Mouse (Mus musculus) limb, embryonic 13.5 days (tissue): ENCODE data around the gene Gm37240. TPM values are rescaled to one million over a fixed set of nuclear protein-coding genes. Genes with fewer than 3 reads are reported as not detected.

ENCODE experiments used
- ATAC-seq: fragments of 200-750 bp; cut with Nextera tagmentation; 2 replicates; pipeline ENCODE4 v1.8.0; 2017; ENCODE audit warnings: low read depth, moderate number of reproducible peaks, moderate TSS enrichment; ENCODE audit not compliant: low FRiP score
- H3K27ac ChIP-seq: fragments of 300-500 bp; sonication (generic); 2 replicates; pipeline ENCODE4 v1.5.1; 2015; ENCODE audit warnings: inconsistent platforms, mild to moderate bottlenecking, moderate library complexity
- H3K27me3 ChIP-seq: fragments of 300-500 bp; sonication (generic); 2 replicates; pipeline ENCODE4 v1.6.1; 2015; ENCODE audit warnings: mild to moderate bottlenecking, inconsistent platforms
- H3K36me3 ChIP-seq: fragments of 300-500 bp; sonication (generic); 2 replicates; pipeline ENCODE4 v1.6.1; 2015; ENCODE audit warnings: inconsistent platforms, mild to moderate bottlenecking, moderate library complexity
- H3K4me1 ChIP-seq: fragments of 300-500 bp; sonication (generic); 2 replicates; pipeline ENCODE4 v1.6.1; 2015; ENCODE audit warnings: inconsistent platforms
- H3K4me2 ChIP-seq: fragments of 300-500 bp; sonication (generic); replicated peaks from 2 replicates; pipeline ENCODE4 v1.6.1; 2015; ENCODE audit warnings: inconsistent platforms, mild to moderate bottlenecking, moderate library complexity
- H3K4me3 ChIP-seq: fragments of 300-500 bp; sonication (generic); 2 replicates; pipeline ENCODE4 v1.5.1; 2015; ENCODE audit warnings: moderate library complexity, mild to moderate bottlenecking, inconsistent platforms
- H3K9ac ChIP-seq: fragments of 300-500 bp; sonication (generic); 2 replicates; pipeline ENCODE4 v1.6.1; 2015; ENCODE audit warnings: mild to moderate bottlenecking, inconsistent platforms
- H3K9me3 ChIP-seq: fragments of 300-500 bp; sonication (generic); 2 replicates; pipeline ENCODE4 v1.6.1; 2016; ENCODE audit warnings: inconsistent platforms
- WGBS: fragments of 180-500 bp; shearing (Covaris S2); methylation state at CpG from one replicate; pipeline ENCODE4 v1.1.7; 2015; 5-methylcytosine and 5-hydroxymethylcytosine counted together
- polyA plus RNA-seq: library from polyadenylated mRNA; unstranded; fragments of >200 nt; fragmentation: Nextera tagmentation; extraction: Ambion mirVana; gene quantifications from 2 replicates; pipeline ENCODE4 v1.2.1, GENCODE M21; 2015

Gene Gm37240
- polyA plus RNA-seq, 1 experiment from 2014 or later: 6.1 TPM

- no peaks in the 10 kb centered on the region for H3K9me3 ChIP-seq
- no peak for ATAC-seq
- no peak overlapping the region for H3K4me2 ChIP-seq
- 0 out of 2 replicates have a peak, but pooled peaks cover 12% of the 10 kb centered on the region for H3K4me1 ChIP-seq
- H3K27ac ChIP-seq: no peak overlapping the region
- peaks cover 55% of the 10 kb centered on the region for H3K27me3 ChIP-seq
- WGBS: 53% methylated on average over 4 of the region's 4 CpGs
- no peaks in the 10 kb centered on the region for H3K36me3 ChIP-seq
- no peak overlapping the region for H3K4me3 ChIP-seq
- no peak overlapping the region for H3K9ac ChIP-seq
These were observed 196.2 kb downstream of the Gm37240 start for GRCm38 (mm10) chr3:85691134-85691533.

- no peak for ATAC-seq
- peaks cover 47% of the 10 kb centered on the region for H3K27me3 ChIP-seq
- WGBS: 93% methylated on average over 14 of the region's 14 CpGs
These were observed 199.0 kb downstream of the Gm37240 start for GRCm38 (mm10) chr3:85688341-85688740.

GRCm38 (mm10) chr3:85685271-85685670 is 202.0 kb downstream of the Gm37240 start:
- WGBS: 85% methylated on average over 8 of the region's 8 CpGs

More at GRCm38 (mm10) chr3:85688341-85688740, 199.0 kb downstream of the Gm37240 start:
- Histone ChIP-seq H3K9me3 (no peaks in the 10 kb centered on the region), H3K9ac (no peak overlapping the region), H3K4me3 (no peak overlapping the region), H3K4me2 (no peak overlapping the region), H3K27ac (no peak overlapping the region), H3K4me1 (0 out of 2 replicates have a peak, but pooled peaks cover 12% of the 10 kb centered on the region), H3K36me3 (no peaks in the 10 kb centered on the region)

GRCm38 (mm10) chr3:85683618-85684017 is 203.7 kb downstream of the Gm37240 start:
- Histone ChIP-seq H3K36me3 (no peaks in the 10 kb centered on the region), H3K9ac (no peak overlapping the region), H3K4me2 (no peak overlapping the region), H3K9me3 (no peaks in the 10 kb centered on the region), H3K27ac (no peak overlapping the region), H3K4me3 (no peak overlapping the region), H3K4me1 (0 out of 2 replicates have a peak, but pooled peaks cover 4% of the 10 kb centered on the region), H3K27me3 (peaks cover 27% of the 10 kb centered on the region)
- WGBS: 86% methylated on average over 5 of the region's 5 CpGs
- no peak for ATAC-seq

More at GRCm38 (mm10) chr3:85685271-85685670, 202.0 kb downstream of the Gm37240 start:
- Histone ChIP-seq H3K9me3 (no peaks in the 10 kb centered on the region), H3K36me3 (no peaks in the 10 kb centered on the region), H3K4me1 (0 out of 2 replicates have a peak, but pooled peaks cover 12% of the 10 kb centered on the region), H3K9ac (no peak overlapping the region), H3K4me3 (no peak overlapping the region), H3K27ac (no peak overlapping the region), H3K4me2 (no peak overlapping the region), H3K27me3 (peaks cover 31% of the 10 kb centered on the region)
- ATAC-seq: no peak

GRCm38 (mm10) chr3:85681136-85681535 is 206.2 kb downstream of the Gm37240 start:
- Histone ChIP-seq H3K27me3 (peaks cover 31% of the 10 kb centered on the region), H3K4me3 (no peak overlapping the region), H3K9me3 (no peaks in the 10 kb centered on the region), H3K27ac (no peak overlapping the region), H3K4me1 (no peaks in the 10 kb centered on the region), H3K36me3 (no peaks in the 10 kb centered on the region), H3K9ac (no peak overlapping the region), H3K4me2 (no peak overlapping the region)
- ATAC-seq: no peak
- WGBS: 74% methylated on average over 7 of the region's 7 CpGs

- H3K9me3 ChIP-seq: no peaks in the 10 kb centered on the region
- no peak overlapping the region for H3K4me3 ChIP-seq
- no peak for ATAC-seq
- H3K4me1 ChIP-seq: no peaks in the 10 kb centered on the region
- H3K4me2 ChIP-seq: no peak overlapping the region
- 84% methylated on average over 5 of the region's 5 CpGs for WGBS
- no peak overlapping the region for H3K9ac ChIP-seq
- H3K36me3 ChIP-seq: no peaks in the 10 kb centered on the region
- H3K27ac ChIP-seq: no peak overlapping the region
- H3K27me3 ChIP-seq: peaks cover 38% of the 10 kb centered on the region
These were observed 207.4 kb downstream of the Gm37240 start for GRCm38 (mm10) chr3:85679960-85680359.

- Histone ChIP-seq H3K36me3 (no peaks in the 10 kb centered on the region), H3K9ac (no peak overlapping the region), H3K9me3 (no peaks in the 10 kb centered on the region), H3K27me3 (peaks cover 37% of the 10 kb centered on the region), H3K4me2 (no peak overlapping the region), H3K27ac (no peak overlapping the region), H3K4me3 (no peak overlapping the region), H3K4me1 (no peaks in the 10 kb centered on the region)
- 83% methylated on average over 8 of the region's 8 CpGs for WGBS
- no peak for ATAC-seq
These were observed 207.9 kb downstream of the Gm37240 start for GRCm38 (mm10) chr3:85679312-85679933.

- no peak overlapping the region for H3K4me2 ChIP-seq
- WGBS: 85% methylated on average over 3 of the region's 3 CpGs
These were observed 209.4 kb downstream of the Gm37240 start for GRCm38 (mm10) chr3:85677952-85678351.

GRCm38 (mm10) chr3:85677133-85677532 is 210.2 kb downstream of the Gm37240 start:
- Histone ChIP-seq H3K27ac (no peak overlapping the region), H3K9me3 (no peaks in the 10 kb centered on the region), H3K27me3 (peaks cover 29% of the 10 kb centered on the region), H3K4me1 (no peaks in the 10 kb centered on the region), H3K4me2 (no peak overlapping the region), H3K36me3 (no peaks in the 10 kb centered on the region), H3K4me3 (no peak overlapping the region), H3K9ac (no peak overlapping the region)
- ATAC-seq: no peak
- 79% methylated on average over 8 of the region's 8 CpGs for WGBS

More at GRCm38 (mm10) chr3:85677952-85678351, 209.4 kb downstream of the Gm37240 start:
- Histone ChIP-seq H3K9me3 (no peaks in the 10 kb centered on the region), H3K9ac (no peak overlapping the region), H3K4me3 (no peak overlapping the region), H3K27me3 (peaks cover 32% of the 10 kb centered on the region), H3K4me1 (no peaks in the 10 kb centered on the region), H3K36me3 (no peaks in the 10 kb centered on the region), H3K27ac (no peak overlapping the region)
- ATAC-seq: no peak

GRCm38 (mm10) chr3:85669844-85670243 is 217.5 kb downstream of the Gm37240 start:
- H3K9ac ChIP-seq: no peak overlapping the region
- H3K27me3 ChIP-seq: peaks cover 3% of the 10 kb centered on the region; the same call in 1 of the 2 replicates
- WGBS: 80% methylated on average over 6 of the region's 6 CpGs
- no peaks in the 10 kb centered on the region for H3K4me1 ChIP-seq
- H3K27ac ChIP-seq: no peak overlapping the region
- H3K9me3 ChIP-seq: no peaks in the 10 kb centered on the region
- no peak for ATAC-seq
- H3K4me3 ChIP-seq: no peak overlapping the region
- H3K4me2 ChIP-seq: no peak overlapping the region
- no peaks in the 10 kb centered on the region for H3K36me3 ChIP-seq

- 88% methylated on average over 6 of the region's 6 CpGs for WGBS
- H3K27ac ChIP-seq: no peak overlapping the region
- no peak for ATAC-seq
- no peak overlapping the region for H3K4me2 ChIP-seq
- no peak overlapping the region for H3K4me3 ChIP-seq
- no peak overlapping the region for H3K9ac ChIP-seq
- no peaks in the 10 kb centered on the region for H3K4me1 ChIP-seq
- H3K9me3 ChIP-seq: no peaks in the 10 kb centered on the region
- peaks cover 5% of the 10 kb centered on the region; the same call in 1 of the 2 replicates for H3K27me3 ChIP-seq
- H3K36me3 ChIP-seq: no peaks in the 10 kb centered on the region
These were observed 219.6 kb downstream of the Gm37240 start for GRCm38 (mm10) chr3:85667683-85668082.

- 80% methylated on average over 12 of the region's 12 CpGs for WGBS
These were observed 220.6 kb downstream of the Gm37240 start for GRCm38 (mm10) chr3:85666736-85667135.

GRCm38 (mm10) chr3:85666166-85666565 is 221.2 kb downstream of the Gm37240 start:
- Histone ChIP-seq H3K27me3 (peaks cover 10% of the 10 kb centered on the region; the same call in 1 of the 2 replicates), H3K4me1 (no peaks in the 10 kb centered on the region), H3K9me3 (no peaks in the 10 kb centered on the region), H3K4me2 (no peak overlapping the region), H3K36me3 (no peaks in the 10 kb centered on the region), H3K9ac (no peak overlapping the region), H3K4me3 (no peak overlapping the region), H3K27ac (no peak overlapping the region)
- WGBS: 80% methylated on average over 3 of the region's 3 CpGs
- ATAC-seq: no peak

More at GRCm38 (mm10) chr3:85666736-85667135, 220.6 kb downstream of the Gm37240 start:
- Histone ChIP-seq H3K27me3 (peaks cover 8% of the 10 kb centered on the region; the same call in 1 of the 2 replicates), H3K9me3 (no peaks in the 10 kb centered on the region), H3K4me2 (no peak overlapping the region), H3K27ac (no peak overlapping the region), H3K4me1 (no peaks in the 10 kb centered on the region), H3K9ac (no peak overlapping the region), H3K4me3 (no peak overlapping the region), H3K36me3 (no peaks in the 10 kb centered on the region)
- no peak for ATAC-seq
